Mouse (Mus musculus) forebrain, embryonic 10.5 days (tissue): ENCODE data around the gene Tvp23a. TPM values are rescaled to one million over a fixed set of nuclear protein-coding genes. Genes with fewer than 3 reads are reported as not detected.

Experiments used
- DNase-seq: peaks from one replicate; pipeline ENCODE4 v3.0.0-alpha.2; 2017; ENCODE audit warnings: low spot score; ENCODE audit errors: extremely low spot score
- H3K27ac ChIP-seq: fragments of 300-500 bp; sonication (generic); 2 replicates; pipeline ENCODE4 v1.5.1; 2016; ENCODE audit warnings: mild to moderate bottlenecking
- H3K27me3 ChIP-seq: fragments of 300-500 bp; sonication (generic); 2 replicates; pipeline ENCODE4 v1.6.1; 2016; ENCODE audit warnings: mild to moderate bottlenecking; ENCODE audit not compliant: poor library complexity, severe bottlenecking
- H3K36me3 ChIP-seq: fragments of 300-500 bp; sonication (generic); replicated peaks from 2 replicates; pipeline ENCODE4 v1.6.1; 2016; ENCODE audit warnings: mild to moderate bottlenecking, moderate library complexity
- H3K4me1 ChIP-seq: fragments of 300-500 bp; sonication (generic); 2 replicates; pipeline ENCODE4 v1.6.1; 2016
- H3K4me3 ChIP-seq: fragments of 300-500 bp; sonication (generic); 2 replicates; pipeline ENCODE4 v1.5.1; 2016; ENCODE audit warnings: mild to moderate bottlenecking, moderate library complexity
- H3K9me3 ChIP-seq: fragments of 300-500 bp; sonication (generic); 2 replicates; pipeline ENCODE4 v1.6.1; 2016; ENCODE audit warnings: mild to moderate bottlenecking, moderate library complexity
- WGBS: fragments of 180-500 bp; shearing (Covaris S2); methylation state at CpG from one replicate; pipeline ENCODE4 v1.1.7; 2016; 5-methylcytosine and 5-hydroxymethylcytosine counted together
- polyA plus RNA-seq: library from polyadenylated mRNA; unstranded; fragments of >200 nt; fragmentation: Nextera tagmentation; extraction: Ambion mirVana; gene quantifications from 2 replicates; pipeline ENCODE4 v1.2.1, GENCODE M21; 2016

The Tvp23a gene
- polyA plus RNA-seq, 1 experiment from 2014 or later: 20.5 TPM

DNA sequence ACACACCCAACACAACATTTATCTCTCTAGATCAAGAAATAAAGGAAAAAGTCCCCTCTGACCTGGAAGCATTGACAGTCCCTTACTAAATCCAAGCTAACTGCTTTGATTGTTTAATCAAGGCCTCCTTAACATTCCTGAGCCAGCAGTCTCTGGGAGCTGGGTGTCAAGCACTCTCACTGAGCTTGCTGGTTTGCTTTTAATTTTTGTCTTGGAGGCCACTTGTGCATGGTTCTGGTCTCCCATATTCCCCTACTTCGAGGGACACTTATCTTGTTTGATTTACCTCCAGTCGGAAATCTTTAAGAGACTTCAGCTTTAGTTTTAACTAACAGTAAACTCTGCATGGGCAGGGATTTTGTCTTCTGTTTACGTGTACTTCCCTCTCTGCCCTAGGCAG lies 27.8 kb upstream of the Tvp23a start:
- Histone ChIP-seq H3K9me3 (no peaks in the 10 kb centered on the region), H3K4me3 (no peak overlapping the region), H3K4me1 (no peaks in the 10 kb centered on the region), H3K27me3 (no peaks in the 10 kb centered on the region), H3K27ac (no peak overlapping the region), H3K36me3 (no peaks in the 10 kb centered on the region)
- no peak for DNase-seq
- whole genome bisulfite sequencing: 81% methylated on average over 3 of the region's 3 CpGs

DNA sequence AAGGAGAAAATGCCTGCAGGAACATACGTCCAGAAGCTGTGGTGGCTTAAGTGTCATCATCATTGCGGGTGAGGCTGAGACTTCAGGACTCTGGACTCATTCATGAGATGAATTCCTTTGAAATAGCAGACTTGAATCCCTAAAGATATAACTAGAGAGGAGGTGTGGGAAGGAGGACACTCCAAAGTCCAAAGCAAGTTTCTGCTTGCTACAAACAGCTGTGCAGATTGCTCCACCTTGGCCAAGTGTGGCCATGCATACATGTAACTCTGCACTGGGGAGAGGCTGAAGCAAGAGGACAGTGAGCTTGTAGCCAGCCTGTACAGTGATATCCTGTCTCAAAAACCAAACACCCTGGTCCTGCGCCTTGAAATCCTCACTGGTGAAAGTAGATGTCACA lies 24.8 kb upstream of the Tvp23a start:
- Histone ChIP-seq H3K27ac (no peak overlapping the region), H3K4me1 (no peaks in the 10 kb centered on the region), H3K4me3 (no peak overlapping the region), H3K27me3 (no peaks in the 10 kb centered on the region), H3K9me3 (no peaks in the 10 kb centered on the region), H3K36me3 (no peaks in the 10 kb centered on the region)
- WGBS: 87% methylated on average over 3 of the region's 3 CpGs
- DNase-seq: no peak

DNA sequence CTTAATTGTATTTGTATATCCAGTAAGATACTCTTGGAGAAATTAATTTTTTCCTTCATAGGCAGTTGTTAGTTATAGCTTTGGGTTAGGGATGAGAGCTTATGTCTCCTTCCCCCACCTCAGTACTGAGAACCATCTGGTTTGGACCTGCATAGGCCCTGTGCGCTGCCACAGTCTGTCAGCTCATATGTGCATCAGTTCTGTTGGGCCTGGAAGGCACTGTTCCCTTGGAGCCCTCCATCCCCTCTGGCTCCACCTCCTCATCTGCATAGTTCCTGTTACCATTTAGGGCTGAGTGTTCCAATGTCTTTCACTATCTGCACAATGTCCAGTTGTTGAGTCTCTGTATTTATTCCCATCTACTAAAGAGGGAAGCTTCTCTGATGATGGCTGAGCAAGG lies 21.0 kb upstream of the Tvp23a start:
- Histone ChIP-seq H3K27me3 (no peaks in the 10 kb centered on the region), H3K36me3 (no peaks in the 10 kb centered on the region), H3K9me3 (no peaks in the 10 kb centered on the region), H3K27ac (no peak overlapping the region), H3K4me1 (no peaks in the 10 kb centered on the region; the same call in 1 of the 2 replicates), H3K4me3 (no peak overlapping the region)
- no peak for DNase-seq
- 67% methylated on average over 1 of the region's 1 CpGs for WGBS

DNA sequence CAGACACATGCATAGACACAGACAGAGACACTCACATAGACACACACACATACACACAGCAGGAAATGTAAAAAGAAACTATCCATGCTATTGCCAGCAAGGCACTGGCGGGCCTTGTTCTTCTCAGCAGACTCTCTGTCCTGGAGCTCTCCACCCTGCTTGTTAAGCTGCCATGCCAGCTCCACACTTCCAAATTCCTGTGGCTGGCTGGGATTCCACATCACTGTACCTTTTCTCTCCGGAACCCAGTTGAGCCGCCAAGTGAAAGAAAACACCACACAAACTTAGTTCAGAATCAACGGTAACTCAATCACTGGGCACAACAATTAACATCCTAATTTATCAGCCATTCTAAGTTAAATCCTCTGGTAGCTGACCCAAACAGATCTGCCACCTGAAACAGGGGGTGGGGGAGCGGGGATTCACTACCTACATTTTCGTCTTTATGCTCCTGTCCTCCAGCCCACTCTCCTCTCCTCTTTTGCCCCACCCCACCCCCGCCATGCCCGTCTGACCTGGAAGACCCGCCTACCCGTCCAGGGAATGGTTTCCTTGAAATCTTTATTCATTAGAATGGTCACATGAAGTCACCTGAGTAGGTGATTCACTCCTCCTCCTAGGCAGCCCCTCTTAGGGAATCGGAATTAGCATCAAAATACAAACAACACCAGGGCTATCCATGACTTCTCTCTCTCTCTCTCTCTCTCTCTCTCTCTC lies 20.4 kb upstream of the Tvp23a start:
- H3K4me3 ChIP-seq: no peak overlapping the region
- H3K9me3 ChIP-seq: no peaks in the 10 kb centered on the region
- H3K27ac ChIP-seq: no peak overlapping the region
- 31% methylated on average over 11 of the region's 11 CpGs for WGBS
- no peak for DNase-seq
- H3K4me1 ChIP-seq: no peaks in the 10 kb centered on the region; the same call in 1 of the 2 replicates
- H3K27me3 ChIP-seq: no peaks in the 10 kb centered on the region
- H3K36me3 ChIP-seq: no peaks in the 10 kb centered on the region

DNA sequence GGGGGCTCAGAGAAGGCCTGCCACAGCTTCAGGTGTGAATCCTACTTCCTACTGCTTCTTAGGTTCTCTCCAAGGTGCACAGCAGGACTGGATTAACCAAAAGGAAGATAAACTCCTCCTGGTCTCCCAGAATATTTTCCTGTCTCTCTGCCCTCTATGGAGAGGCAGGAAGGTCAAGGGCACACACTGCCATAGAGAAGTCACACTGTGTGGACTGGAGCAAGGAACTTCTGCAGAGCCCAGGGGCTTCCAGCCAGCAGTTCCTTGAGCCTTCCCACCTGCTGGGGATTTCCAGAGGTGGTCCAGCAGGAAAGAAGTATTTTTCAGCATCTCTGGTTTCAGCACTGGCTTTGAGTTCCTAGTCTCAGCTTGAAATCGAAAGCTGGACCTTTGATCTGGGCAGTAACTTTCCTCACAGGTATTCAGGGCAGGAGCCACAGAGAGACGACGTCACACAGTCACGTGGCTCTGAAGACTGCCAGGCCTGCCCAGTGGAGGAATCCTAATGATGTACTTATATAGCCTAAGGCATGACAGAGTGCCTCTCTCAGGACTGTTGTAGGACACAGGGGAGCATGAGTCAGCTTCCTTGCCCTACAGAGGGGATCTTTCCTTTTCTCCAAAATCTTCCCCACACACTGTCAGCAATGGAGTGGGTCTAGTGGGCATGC lies 18.0 kb upstream of the Tvp23a start:
- Histone ChIP-seq H3K9me3 (no peaks in the 10 kb centered on the region), H3K27ac (no peak overlapping the region), H3K36me3 (no peaks in the 10 kb centered on the region), H3K27me3 (no peaks in the 10 kb centered on the region), H3K4me1 (no peaks in the 10 kb centered on the region; the same call in 1 of the 2 replicates), H3K4me3 (no peak overlapping the region)
- WGBS: 44% methylated on average over 4 of the region's 4 CpGs
- no peak for DNase-seq

DNA sequence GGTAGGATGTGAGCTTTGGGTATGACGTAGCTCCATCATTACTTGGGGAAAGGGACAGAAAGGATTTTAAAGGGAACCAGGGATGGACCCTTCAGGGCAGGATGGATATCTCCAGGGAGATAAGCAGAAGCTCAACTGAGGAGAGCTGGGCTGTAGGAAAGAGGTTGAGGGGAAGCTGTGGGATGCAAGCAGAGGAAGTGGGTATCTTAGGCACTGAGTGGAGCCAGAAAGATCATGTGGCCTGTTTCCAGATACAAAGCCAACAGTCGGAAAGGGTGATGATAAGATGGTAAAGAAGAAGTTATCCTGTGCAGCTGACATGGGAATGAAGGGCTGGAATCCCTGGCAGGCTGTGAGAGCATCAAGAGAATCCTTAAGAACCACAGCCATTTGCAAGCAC lies 14.0 kb upstream of the Tvp23a start:
- no peaks in the 10 kb centered on the region for H3K27me3 ChIP-seq
- no peaks in the 10 kb centered on the region for H3K9me3 ChIP-seq
- DNase-seq: no peak
- no peak overlapping the region for H3K4me3 ChIP-seq
- WGBS: 88% methylated on average over 2 of the region's 2 CpGs
- no peaks in the 10 kb centered on the region for H3K36me3 ChIP-seq
- no peaks in the 10 kb centered on the region; the same call in 1 of the 2 replicates for H3K4me1 ChIP-seq
- H3K27ac ChIP-seq: no peak overlapping the region

DNA sequence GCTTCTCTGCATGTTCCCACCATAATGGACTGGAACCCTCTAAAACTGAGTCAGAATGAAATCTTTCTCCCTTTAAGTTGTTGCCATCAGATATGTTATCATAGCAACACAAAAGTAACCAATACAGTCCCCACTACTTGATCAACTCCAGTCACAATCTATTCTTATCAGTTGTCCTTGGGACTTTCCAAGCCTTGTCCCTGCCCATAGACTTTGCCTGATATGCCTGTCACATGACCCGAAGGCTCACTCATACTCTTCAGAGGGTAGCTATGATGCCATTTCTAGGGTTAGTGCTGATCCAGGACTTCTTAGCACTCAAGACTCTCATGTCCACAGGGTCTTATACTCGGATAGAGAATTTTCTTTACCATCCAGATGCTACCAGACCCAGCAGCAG lies 13.0 kb upstream of the Tvp23a start:
- Histone ChIP-seq H3K27ac (no peak overlapping the region), H3K36me3 (no peaks in the 10 kb centered on the region), H3K4me1 (no peaks in the 10 kb centered on the region; the same call in 1 of the 2 replicates), H3K27me3 (no peaks in the 10 kb centered on the region), H3K9me3 (no peaks in the 10 kb centered on the region), H3K4me3 (no peak overlapping the region)
- DNase-seq: no peak
- WGBS: 86% methylated on average over 2 of the region's 2 CpGs

DNA sequence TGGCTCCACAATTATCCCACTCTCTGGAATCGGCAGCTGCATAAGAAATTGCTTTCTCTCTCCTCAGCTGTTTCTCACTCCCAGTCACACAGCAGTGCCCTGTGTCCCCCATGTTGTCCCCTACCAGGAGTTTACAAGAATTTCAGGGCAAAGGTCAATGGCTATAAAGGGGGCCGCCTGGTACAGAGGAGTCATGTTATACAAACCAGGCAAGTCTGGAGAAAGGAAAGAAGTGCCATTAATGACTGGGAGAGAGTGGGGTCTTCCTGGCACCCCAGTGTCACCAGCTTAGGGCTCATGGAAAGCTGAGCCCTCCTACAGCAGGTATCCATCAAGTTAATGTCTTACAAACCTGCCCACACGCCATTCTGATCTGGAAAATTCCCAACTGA lies 7.4 kb upstream of the Tvp23a start:
- Histone ChIP-seq H3K4me1 (no peaks in the 10 kb centered on the region; the same call in 1 of the 2 replicates), H3K27ac (no peak overlapping the region), H3K9me3 (no peaks in the 10 kb centered on the region), H3K36me3 (no peaks in the 10 kb centered on the region), H3K4me3 (no peak overlapping the region), H3K27me3 (no peaks in the 10 kb centered on the region)
- no peak for DNase-seq
- WGBS: 65% methylated on average over 3 of the region's 3 CpGs

DNA sequence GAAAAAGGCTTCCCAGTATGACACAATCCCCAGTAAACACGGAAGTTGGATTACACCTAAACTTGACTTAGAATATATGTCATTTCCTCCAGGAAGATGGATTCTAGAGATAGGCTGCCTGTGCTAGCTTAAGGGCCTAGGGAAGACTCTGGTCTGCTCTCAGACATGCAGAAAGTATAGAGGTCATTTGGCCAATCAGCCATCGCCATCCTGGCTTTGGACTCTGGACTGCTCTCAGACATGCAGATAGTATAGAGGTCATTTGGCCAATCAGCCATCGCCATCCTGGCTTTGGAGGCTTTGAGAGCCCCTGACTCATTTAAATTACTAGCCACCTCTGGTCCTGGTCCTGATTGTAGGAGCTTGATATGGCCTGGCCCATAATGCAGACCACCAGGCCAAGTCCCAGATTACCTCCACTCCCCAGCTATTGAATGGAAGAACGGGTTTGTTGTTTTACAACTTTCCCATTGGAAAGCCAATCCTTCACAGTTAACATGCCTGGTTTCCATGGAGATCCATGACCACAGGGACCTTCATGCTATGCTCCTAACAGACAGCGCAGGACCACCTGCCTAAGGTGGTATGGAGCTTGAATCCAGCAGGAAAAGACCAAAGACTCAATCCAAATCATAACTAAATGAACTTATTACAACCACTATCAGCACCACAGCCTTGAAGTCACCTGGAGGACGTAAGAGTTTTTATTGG lies 6.9 kb upstream of the Tvp23a start:
- H3K36me3 ChIP-seq: no peaks in the 10 kb centered on the region
- 88% methylated on average over 6 of the region's 6 CpGs for WGBS

DNA sequence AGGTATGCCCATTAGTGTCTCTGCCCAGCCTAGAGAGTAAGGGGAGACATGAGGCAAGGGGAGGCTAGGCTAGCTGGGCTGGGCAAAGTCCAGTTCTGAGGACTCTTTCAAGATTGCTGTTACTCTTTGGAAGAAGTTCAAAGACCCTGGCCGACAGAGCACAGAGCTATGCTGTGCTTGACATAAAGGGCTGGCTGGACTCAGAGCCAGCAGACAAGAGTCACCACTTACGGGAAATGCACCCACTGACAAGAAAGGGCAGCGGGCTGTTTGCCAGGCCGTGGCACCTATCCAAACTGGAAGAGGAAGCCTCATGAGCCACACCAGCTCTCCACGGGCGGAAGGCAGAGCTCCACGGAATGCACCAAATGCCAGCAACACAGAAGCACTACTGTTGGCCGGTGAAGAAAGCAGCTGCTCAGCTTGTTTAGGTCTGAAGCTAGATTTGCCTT lies 5.3 kb upstream of the Tvp23a start:
- Histone ChIP-seq H3K4me3 (no peak overlapping the region), H3K9me3 (no peaks in the 10 kb centered on the region), H3K4me1 (peaks cover 6% of the 10 kb centered on the region), H3K27me3 (no peaks in the 10 kb centered on the region), H3K27ac (no peak overlapping the region), H3K36me3 (no peaks in the 10 kb centered on the region)
- WGBS: 92% methylated on average over 8 of the region's 8 CpGs
- no peak for DNase-seq

More for the DNA sequence above, 6.9 kb upstream of the Tvp23a start:
- DNase-seq: no peak
- no peaks in the 10 kb centered on the region for H3K27me3 ChIP-seq
- H3K9me3 ChIP-seq: no peaks in the 10 kb centered on the region
- H3K4me1 ChIP-seq: no peaks in the 10 kb centered on the region; the same call in 1 of the 2 replicates
- no peak overlapping the region for H3K4me3 ChIP-seq
- H3K27ac ChIP-seq: no peak overlapping the region

DNA sequence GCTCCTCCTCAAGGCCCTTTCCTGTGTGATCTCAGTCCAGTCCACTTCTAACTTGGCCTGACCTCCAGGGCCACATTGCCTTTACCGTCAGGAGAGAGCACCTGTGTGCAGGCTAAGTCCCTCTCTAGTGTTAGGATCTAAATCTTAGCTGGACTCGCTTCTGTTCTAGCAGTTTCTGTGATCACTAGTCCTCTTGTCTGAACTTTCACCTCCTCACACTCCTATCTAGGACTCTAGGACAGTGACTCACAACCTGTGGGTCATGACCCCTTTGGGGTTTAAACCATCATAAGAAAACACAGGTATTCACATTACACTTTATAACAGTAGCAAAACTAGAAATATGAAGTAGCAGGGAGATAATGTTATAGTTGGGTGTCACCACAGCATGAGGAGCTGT lies 4.7 kb upstream of the Tvp23a start:
- Histone ChIP-seq H3K36me3 (no peaks in the 10 kb centered on the region), H3K27me3 (no peaks in the 10 kb centered on the region), H3K27ac (no peak overlapping the region), H3K9me3 (no peaks in the 10 kb centered on the region), H3K4me1 (peaks cover 11% of the 10 kb centered on the region), H3K4me3 (no peak overlapping the region)
- WGBS: 83% methylated on average over 2 of the region's 2 CpGs
- DNase-seq: no peak

DNA sequence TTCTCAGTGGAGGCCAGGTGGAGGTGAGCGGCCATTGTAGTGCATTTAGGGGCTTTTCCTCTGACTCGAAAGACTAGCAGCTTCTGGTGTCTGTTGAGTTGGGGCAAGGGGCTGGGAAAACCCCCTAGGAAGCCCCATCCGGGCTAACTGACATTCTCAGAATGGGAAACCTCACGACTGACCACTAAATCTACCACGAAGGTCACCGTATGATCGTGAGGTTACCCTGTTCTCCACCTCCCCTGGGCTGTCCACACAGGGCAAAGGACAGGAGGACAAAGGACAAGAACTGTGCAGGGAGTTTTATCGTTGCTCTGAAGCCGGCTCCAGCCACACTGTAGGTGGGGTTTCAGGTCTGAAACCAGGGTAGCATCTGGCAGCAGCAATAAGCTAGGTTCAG lies 1.8 kb upstream of the Tvp23a start:
- 87% methylated on average over 9 of the region's 9 CpGs for WGBS
- Histone ChIP-seq H3K4me3 (no peak overlapping the region), H3K36me3 (no peaks in the 10 kb centered on the region), H3K9me3 (no peaks in the 10 kb centered on the region), H3K27me3 (no peaks in the 10 kb centered on the region), H3K27ac (no peak overlapping the region), H3K4me1 (peaks cover 29% of the 10 kb centered on the region)
- DNase-seq: no peak

DNA sequence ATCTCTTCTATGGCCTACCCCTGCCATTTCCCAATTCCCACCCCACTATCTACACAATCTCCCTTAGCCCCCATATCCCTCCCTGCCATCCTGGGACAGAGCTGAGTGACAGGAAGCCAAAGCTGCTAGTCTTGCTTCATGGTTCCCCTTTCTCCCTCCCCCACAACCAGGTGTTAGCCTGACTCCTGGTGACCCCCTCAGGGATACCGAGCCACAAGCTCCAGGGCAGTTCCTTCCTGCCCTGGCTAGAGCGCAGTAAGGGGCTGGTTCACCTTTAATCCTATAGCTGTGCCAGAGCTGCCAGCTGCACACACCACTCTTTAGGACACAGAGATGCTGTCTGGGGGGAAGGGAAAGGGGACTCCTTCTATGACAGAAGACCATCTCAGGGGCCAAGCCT lies 619 bp upstream of the Tvp23a start:
- H3K4me3 ChIP-seq: peak overlapping the region; percentile 64
- no peaks in the 10 kb centered on the region for H3K9me3 ChIP-seq
- H3K27ac ChIP-seq: peak overlapping the region; percentile 91
- H3K27me3 ChIP-seq: no peaks in the 10 kb centered on the region
- H3K4me1 ChIP-seq: peaks cover 29% of the 10 kb centered on the region
- DNase-seq: no peak
- 65% methylated on average over 2 of the region's 2 CpGs for WGBS
- H3K36me3 ChIP-seq: no peaks in the 10 kb centered on the region
